ENCODE assay signal across 8 mouse cellular contexts in genomic region chr1:34218323-34218722, GRCm38 (mm10).
DNase-seq lines count a peak whose midpoint lies in the region; ATAC-seq and TF ChIP-seq lines count a peak whose summit lies in the region.

No protein-coding gene starts in this region.

- no peak overlapping the region for H3K4me2 ChIP-seq in forebrain, embryonic 15.5 days (replicated peaks)
- no peak overlapping the region for H3K4me2 ChIP-seq in hindbrain, embryonic 12.5 days (replicated peaks)

- H3K9me3 ChIP-seq in G1E (replicated peaks) = no peaks in the 10 kb centered on the region
- H3K9me3 ChIP-seq in forebrain, embryonic 15.5 days = no peaks in the 10 kb centered on the region
- H3K9me3 ChIP-seq in hindbrain, embryonic 12.5 days (replicated peaks) = no peaks in the 10 kb centered on the region

- peak; percentile 61 for DNase-seq in G1E (ENCODE audit: low spot score)
- peak; percentile 38 for DNase-seq in layer of hippocampus, adult 9-11 months
- peak; percentile 80 for DNase-seq in lung, postnatal 10 days
- DNase-seq in retina, embryonic 14.5 days (ENCODE audit: low spot score) = peak; percentile 90
- peak; percentile 79 for DNase-seq in thymus, postnatal 25 days

- no peak for ATAC-seq in G1E (ENCODE audit: extremely low read depth, insufficient number of reproducible peaks, low FRiP score, poor library complexity, severe bottlenecking)
- ATAC-seq in cerebellum, adult (ENCODE audit: insufficient number of reproducible peaks, low FRiP score, low TSS enrichment) = peak; percentile 66; the same call in 1 of the 2 replicates
- peak; percentile 63; the same call in 1 of the 2 replicates for ATAC-seq in forebrain, embryonic 15.5 days (replicated peaks)
- ATAC-seq in hindbrain, embryonic 12.5 days (ENCODE audit: low FRiP score) = peak; percentile 50

- TF ChIP-seq CTCF in G1E (IDR thresholded peaks at IDR 0.05; ENCODE audit: low read depth, low read length) = peak; percentile 88

- no peak overlapping the region for H3K9ac ChIP-seq in forebrain, embryonic 15.5 days (replicated peaks)
- no peak overlapping the region for H3K9ac ChIP-seq in hindbrain, embryonic 12.5 days

- H3K36me3 ChIP-seq in G1E (replicated peaks) = no peaks in the 10 kb centered on the region
- H3K36me3 ChIP-seq in forebrain, embryonic 15.5 days = peaks cover 41% of the 10 kb centered on the region
- H3K36me3 ChIP-seq in hindbrain, embryonic 12.5 days = peaks cover 33% of the 10 kb centered on the region

- 0 out of 2 replicates have a peak, but pooled peaks cover 3% of the 10 kb centered on the region for H3K27me3 ChIP-seq in G1E (ENCODE audit: insufficient read depth, low read length)
- no peaks in the 10 kb centered on the region for H3K27me3 ChIP-seq in forebrain, embryonic 15.5 days
- H3K27me3 ChIP-seq in hindbrain, embryonic 12.5 days = no peaks in the 10 kb centered on the region

- no peak overlapping the region for H3K27ac ChIP-seq in forebrain, embryonic 15.5 days (replicated peaks)
- no peak overlapping the region for H3K27ac ChIP-seq in hindbrain, embryonic 12.5 days

- H3K4me1 ChIP-seq in G1E (ENCODE audit: insufficient read depth, low read depth, low read length) = no peaks in the 10 kb centered on the region
- H3K4me1 ChIP-seq in forebrain, embryonic 15.5 days = no peaks in the 10 kb centered on the region
- H3K4me1 ChIP-seq in hindbrain, embryonic 12.5 days = 0 out of 2 replicates have a peak, but pooled peaks cover 3% of the 10 kb centered on the region

- WGBS in forebrain, embryonic 15.5 days = 32% methylated on average over 6 of the region's 6 CpGs
- 41% methylated on average over 6 of the region's 6 CpGs for WGBS in hindbrain, embryonic 12.5 days

- H3K4me3 ChIP-seq in G1E (ENCODE audit: low read depth, low read length) = no peak overlapping the region
- H3K4me3 ChIP-seq in forebrain, embryonic 15.5 days = no peak overlapping the region
- H3K4me3 ChIP-seq in hindbrain, embryonic 12.5 days = no peak overlapping the region

Comparison
In these comparisons a context has a peak if more than half of its experiments do, and no peak if none do; other contexts are left out.
1. DNase-seq: peak in every context shown above with its lines; median percentile 90 in retina, embryonic 14.5 days; 80 in lung, postnatal 10 days; 79 in thymus, postnatal 25 days; 61 in G1E; 38 in layer of hippocampus, adult 9-11 months.